Mouse (Mus musculus): ENCODE data around the gene Gja10.

The Gja10 gene

GRCm38 (mm10) chr4:32602660-32603059, at the start of gene Gja10:
Gene Gja10, minus strand, starts transcription at chr4:32602760.
- DNase-seq (ENCODE audit: extremely low spot score, low spot score): no peak

GRCm38 (mm10) chr4:32651669-32652068, 49.1 kb upstream of the Gja10 start:
- DNase-seq (ENCODE audit: extremely low spot score, low spot score): no peak

- DNase-seq (ENCODE audit: extremely low spot score, low spot score): no peak
Measured at GRCm38 (mm10) chr4:32621637-32622036, 19.1 kb upstream of the Gja10 start.

- DNase-seq (ENCODE audit: extremely low spot score, low spot score): peak; percentile 99
Measured at GRCm38 (mm10) chr4:32615034-32615881, 12.7 kb upstream of the Gja10 start, which contains the start of gene Casp8ap2. Gene Casp8ap2, plus strand, starts transcription at chr4:32615451.

GRCm38 (mm10) chr4:32601135-32601534, 1.4 kb downstream of the Gja10 start:
- peak; percentile 71 for DNase-seq (ENCODE audit: extremely low spot score, low spot score)

GRCm38 (mm10) chr4:32588237-32588636, 14.3 kb downstream of the Gja10 start:
- DNase-seq (ENCODE audit: extremely low spot score, low spot score): no peak

GRCm38 (mm10) chr4:32587543-32587942, 15.0 kb downstream of the Gja10 start:
- no peak for DNase-seq (ENCODE audit: extremely low spot score, low spot score)

- peak; percentile 57 for DNase-seq (ENCODE audit: extremely low spot score, low spot score)
Measured at GRCm38 (mm10) chr4:32586596-32586995, 16.0 kb downstream of the Gja10 start.

- DNase-seq (ENCODE audit: extremely low spot score, low spot score): no peak
Measured at GRCm38 (mm10) chr4:32584181-32584580, 18.4 kb downstream of the Gja10 start.

- DNase-seq (ENCODE audit: extremely low spot score, low spot score): no peak
Measured at GRCm38 (mm10) chr4:32579850-32580249, 22.7 kb downstream of the Gja10 start.

GRCm38 (mm10) chr4:32575165-32575564, 27.4 kb downstream of the Gja10 start:
- DNase-seq (ENCODE audit: extremely low spot score, low spot score): no peak

GRCm38 (mm10) chr4:32574604-32575003, 28.0 kb downstream of the Gja10 start:
- no peak for DNase-seq (ENCODE audit: extremely low spot score, low spot score)

GRCm38 (mm10) chr4:32573586-32573985, 29.0 kb downstream of the Gja10 start:
- no peak for DNase-seq (ENCODE audit: extremely low spot score, low spot score)

GRCm38 (mm10) chr4:32572118-32572517, 30.4 kb downstream of the Gja10 start:
- DNase-seq (ENCODE audit: extremely low spot score, low spot score): peak; percentile 43

GRCm38 (mm10) chr4:32571441-32571840, 31.1 kb downstream of the Gja10 start:
- no peak for DNase-seq (ENCODE audit: extremely low spot score, low spot score)

GRCm38 (mm10) chr4:32570939-32571317, 31.6 kb downstream of the Gja10 start:
- DNase-seq (ENCODE audit: extremely low spot score, low spot score): no peak

- DNase-seq (ENCODE audit: extremely low spot score, low spot score): no peak
Measured at GRCm38 (mm10) chr4:32569995-32570938, 32.3 kb downstream of the Gja10 start.

- DNase-seq (ENCODE audit: extremely low spot score, low spot score): no peak
Measured at GRCm38 (mm10) chr4:32569054-32569453, 33.5 kb downstream of the Gja10 start.

- DNase-seq (ENCODE audit: extremely low spot score, low spot score): no peak
Measured at GRCm38 (mm10) chr4:32564918-32565317, 37.6 kb downstream of the Gja10 start.

GRCm38 (mm10) chr4:32564416-32564815, 38.1 kb downstream of the Gja10 start:
- DNase-seq (ENCODE audit: extremely low spot score, low spot score): no peak

GRCm38 (mm10) chr4:32562319-32563115, 40.0 kb downstream of the Gja10 start:
- no peak for DNase-seq (ENCODE audit: extremely low spot score, low spot score)
